Mouse (Mus musculus) cortical plate, adult 2 months (tissue): ENCODE measurements at regions not wholly inside any gene's neighbourhood (a gene's known extent, or its start where the extent isn't known, plus 50 kb on each side); places are given as distances from the start of the nearest gene placed in this dataset.

Source experiments
- CTCF ChIP-seq: fragments of 200-500 bp; IDR thresholded peaks from 2 replicates; pipeline ENCODE4 v1.5.1; 2011; ENCODE audit warnings: mild to moderate bottlenecking, control low read depth, low read length; ENCODE audit not compliant: insufficient read depth; ENCODE audit errors: extremely low read depth
- POLR2A ChIP-seq: fragments of 200-500 bp; IDR thresholded peaks from 2 replicates; pipeline ENCODE4 v1.6.1; 2011; ENCODE audit warnings: mild to moderate bottlenecking, low read length, control low read depth; ENCODE audit not compliant: insufficient read depth; ENCODE audit errors: extremely low read depth

DNA sequence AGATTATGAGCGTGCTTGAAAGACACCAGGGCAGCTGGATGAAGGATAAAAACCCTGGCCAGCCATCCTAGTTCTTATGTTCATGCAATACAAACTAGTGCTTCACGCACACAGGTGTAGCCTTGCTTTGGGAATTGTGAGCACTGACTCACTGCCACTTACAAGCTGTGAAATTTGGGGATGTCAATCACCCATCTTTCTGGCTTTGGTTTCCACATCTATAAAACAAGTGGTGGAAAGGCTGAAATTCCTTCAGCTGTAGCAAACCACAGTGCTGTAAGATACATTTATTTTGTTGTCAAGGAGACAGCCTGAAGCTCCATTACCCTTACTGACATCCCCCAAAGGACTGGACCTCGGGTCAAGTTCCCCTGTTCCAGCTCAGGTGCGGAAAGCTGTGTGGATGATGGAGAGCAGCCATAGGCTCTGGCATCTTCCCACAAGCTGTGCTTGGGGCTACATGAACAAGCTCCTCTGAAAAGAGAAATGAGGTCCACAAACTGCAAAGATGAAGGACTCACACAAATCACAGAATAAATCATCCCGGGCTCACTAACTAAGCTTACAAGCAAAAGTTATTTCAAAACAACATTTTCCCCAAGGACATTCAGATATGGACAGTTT, 123.1 kb downstream of the Snx19 start:
- TF ChIP-seq CTCF (no peak), POLR2A (no peak)
